Mouse (Mus musculus): ENCODE measurements at regions not wholly inside any gene's neighbourhood (a gene's known extent, or its start where the extent isn't known, plus 50 kb on each side); places are given as distances from the start of the nearest gene placed in this dataset.

DNA sequence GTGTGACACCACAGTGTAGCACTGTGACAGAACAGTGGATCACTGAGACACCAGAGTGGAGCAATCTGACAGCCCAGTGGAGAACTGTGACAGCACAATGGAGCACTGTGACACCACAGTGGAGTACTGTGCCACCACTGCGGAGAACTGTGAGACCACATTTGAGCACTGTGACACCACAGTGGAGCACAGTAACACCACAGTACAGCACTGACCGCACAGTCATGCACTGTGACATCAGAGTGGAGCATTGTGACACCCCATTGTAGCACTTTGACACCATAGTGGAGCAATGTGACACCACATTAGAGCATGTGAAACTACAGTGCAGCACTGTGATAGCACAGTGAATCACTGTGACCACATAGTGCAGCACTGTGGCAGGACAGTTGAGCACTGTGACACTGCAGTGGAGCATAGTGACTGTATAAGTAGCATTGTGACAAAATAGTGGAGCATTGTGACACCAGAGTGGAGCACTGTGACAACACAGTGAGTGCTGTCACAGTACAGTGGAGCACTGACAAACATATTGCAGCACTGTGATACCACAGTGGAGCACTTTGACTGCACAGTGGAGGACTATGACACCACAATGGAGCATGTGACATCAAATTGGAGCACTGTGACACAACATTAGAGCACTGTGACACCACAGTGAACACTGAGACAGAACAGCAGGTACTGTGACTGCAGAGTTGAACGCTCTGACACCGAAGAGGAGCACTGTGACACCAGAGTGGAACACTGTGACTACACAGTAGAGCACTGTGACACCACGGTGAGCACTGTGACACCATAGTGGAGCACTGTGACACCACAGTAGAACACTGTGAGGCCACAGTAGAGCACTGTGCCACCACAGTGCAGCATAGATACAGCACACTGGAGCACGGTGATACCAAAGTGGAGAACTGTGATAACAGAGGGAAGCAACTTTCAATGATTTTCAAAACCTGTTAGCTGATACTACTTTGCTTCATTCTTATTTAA is 81.4 kb upstream of the Vmn1r2 start:
- TF ChIP-seq CTCF (conservative IDR thresholded peaks at IDR 0.05; ENCODE audit: insufficient read depth, insufficient read length, low read depth, low read length): no peak
- no peak for TF ChIP-seq POLR2A (IDR thresholded peaks at IDR 0.05; ENCODE audit: low read depth, low read length)
